Mouse (Mus musculus): Measurements from ENCODE around the gene Olfr1303. TPM values are rescaled to one million over a fixed set of nuclear protein-coding genes. Genes with fewer than 3 reads are reported as not detected.

Gene Olfr1303
- polyA plus RNA-seq (2014; fragmentation: Nextera tagmentation; extraction: Ambion mirVana): not detected in 2 replicates

GRCm38 (mm10) chr2:111820240-111820639 lies at the start of gene Olfr1303:
Olfr1303 (minus strand) TSS chr2:111820340.
- WGBS: 72% methylated on average over 2 of the region's 2 CpGs
- H3K27ac ChIP-seq (ENCODE audit: low read depth, low read length): no peak within 1 kb of the TSS
- no peaks in the 10 kb centered on the region for H3K4me1 ChIP-seq (replicated peaks; ENCODE audit: control insufficient read depth, insufficient read depth, low read length)
- H3K4me3 ChIP-seq (ENCODE audit: low read depth, low read length): no peak within 1 kb of the TSS
- H3K36me3 ChIP-seq (ENCODE audit: control insufficient read depth, insufficient read depth, low read length): no peaks in the 10 kb centered on the region
- H3K9ac ChIP-seq (ENCODE audit: low read depth, low read length): no peak within 1 kb of the TSS
- H3K4me2 ChIP-seq: no peak within 1 kb of the TSS
- ATAC-seq (replicated peaks; ENCODE audit: low FRiP score) (no peak), DNase-seq (ENCODE audit: low spot score) (no peak)
- H3K9me3 ChIP-seq (ENCODE audit: control insufficient read depth, low read length): no peaks in the 10 kb centered on the region
- H3K27me3 ChIP-seq (replicated peaks; ENCODE audit: control insufficient read depth, insufficient read depth, low read length): no peaks in the 10 kb centered on the region

- Histone ChIP-seq H3K27me3 (replicated peaks; ENCODE audit: control insufficient read depth, insufficient read depth, low read length) (no peaks in the 10 kb centered on the region), H3K36me3 (ENCODE audit: control insufficient read depth, insufficient read depth, low read length) (no peaks in the 10 kb centered on the region), H3K4me1 (replicated peaks; ENCODE audit: control insufficient read depth, insufficient read depth, low read length) (no peaks in the 10 kb centered on the region), H3K4me3 (ENCODE audit: low read depth, low read length) (no peak overlapping the region), H3K4me2 (no peak overlapping the region), H3K9ac (ENCODE audit: low read depth, low read length) (no peak overlapping the region), H3K27ac (ENCODE audit: low read depth, low read length) (no peak overlapping the region), H3K9me3 (ENCODE audit: control insufficient read depth, low read length) (no peaks in the 10 kb centered on the region; the same call in 1 of the 2 replicates)
- no peak for ATAC-seq (replicated peaks; ENCODE audit: low FRiP score)
- no peak for DNase-seq (ENCODE audit: low spot score)
These were observed 7.2 kb downstream of the Olfr1303 start for GRCm38 (mm10) chr2:111812936-111813335.

- Histone ChIP-seq H3K27me3 (replicated peaks; ENCODE audit: control insufficient read depth, insufficient read depth, low read length) (no peaks in the 10 kb centered on the region), H3K36me3 (ENCODE audit: control insufficient read depth, insufficient read depth, low read length) (no peaks in the 10 kb centered on the region), H3K4me1 (replicated peaks; ENCODE audit: control insufficient read depth, insufficient read depth, low read length) (no peaks in the 10 kb centered on the region), H3K4me3 (ENCODE audit: low read depth, low read length) (no peak within 1 kb of the TSS), H3K9ac (ENCODE audit: low read depth, low read length) (no peak within 1 kb of the TSS), H3K4me2 (no peak within 1 kb of the TSS), H3K27ac (ENCODE audit: low read depth, low read length) (no peak within 1 kb of the TSS), H3K9me3 (ENCODE audit: control insufficient read depth, low read length) (no peaks in the 10 kb centered on the region)
- no peak for ATAC-seq (replicated peaks; ENCODE audit: low FRiP score)
- no peak for DNase-seq (ENCODE audit: low spot score)
- WGBS: 61% methylated on average over 2 of the region's 2 CpGs
These were observed 43.0 kb downstream of the Olfr1303 start, which contains the start of gene Olfr1302 for GRCm38 (mm10) chr2:111777129-111777528. Olfr1302 (plus strand) TSS chr2:111777429.

Other genes with a start within 250 kb of the Olfr1303 start
- not detected in 2 replicates for gene Olfr1297, start 193.8 kb downstream of the Olfr1303 start, polyA plus RNA-seq (2014; fragmentation: Nextera tagmentation; extraction: Ambion mirVana)
- gene Olfr1298, start 171.1 kb downstream of the Olfr1303 start, polyA plus RNA-seq (2014; fragmentation: Nextera tagmentation; extraction: Ambion mirVana): not detected in 2 replicates
- not detected in 2 replicates for gene Olfr1299, start 158.9 kb downstream of the Olfr1303 start, polyA plus RNA-seq (2014; fragmentation: Nextera tagmentation; extraction: Ambion mirVana)
- not detected in 2 replicates for gene Olfr1301, start 69.3 kb downstream of the Olfr1303 start, polyA plus RNA-seq (2014; fragmentation: Nextera tagmentation; extraction: Ambion mirVana)
- gene Olfr1302, start 42.9 kb downstream of the Olfr1303 start, polyA plus RNA-seq (2014; fragmentation: Nextera tagmentation; extraction: Ambion mirVana): not detected in 2 replicates
- not detected in 2 replicates for gene Olfr1305, start 56.8 kb upstream of the Olfr1303 start, polyA plus RNA-seq (2014; fragmentation: Nextera tagmentation; extraction: Ambion mirVana)
- gene Olfr1306, start 95.9 kb upstream of the Olfr1303 start, polyA plus RNA-seq (2014; fragmentation: Nextera tagmentation; extraction: Ambion mirVana): not detected in 2 replicates
- not detected in 2 replicates for gene Olfr1307, start 129.1 kb upstream of the Olfr1303 start, polyA plus RNA-seq (2014; fragmentation: Nextera tagmentation; extraction: Ambion mirVana)
- gene Olfr1308, start 144.6 kb upstream of the Olfr1303 start, polyA plus RNA-seq (2014; fragmentation: Nextera tagmentation; extraction: Ambion mirVana): not detected in 2 replicates
- gene Olfr1309, start 169.9 kb upstream of the Olfr1303 start, polyA plus RNA-seq (2014; fragmentation: Nextera tagmentation; extraction: Ambion mirVana): not detected in 2 replicates
- gene Olfr1310, start 192.4 kb upstream of the Olfr1303 start, polyA plus RNA-seq (2014; fragmentation: Nextera tagmentation; extraction: Ambion mirVana): not detected in 2 replicates
- gene Olfr1311, start 204.1 kb upstream of the Olfr1303 start, polyA plus RNA-seq (2014; fragmentation: Nextera tagmentation; extraction: Ambion mirVana): not detected in 2 replicates
- gene Olfr1312, start 229.9 kb upstream of the Olfr1303 start, polyA plus RNA-seq (2014; fragmentation: Nextera tagmentation; extraction: Ambion mirVana): not detected in 2 replicates